Mouse (Mus musculus) erythroblast, embryonic 14.5 days (primary cell): ENCODE results near the gene Tspan14.

Experiments used
- GATA1 ChIP-seq: IDR thresholded peaks from 2 replicates; pipeline ENCODE4 v1.6.1; 2012; ENCODE audit warnings: low read length, inconsistent platforms, mixed read lengths
- TAL1 ChIP-seq: IDR thresholded peaks from 3 replicates; pipeline ENCODE4 v1.6.1; 2012; ENCODE audit warnings: low read length, inconsistent platforms, mixed read lengths

GRCm38 (mm10) chr14:41005716-41006115 is 39.1 kb upstream of the Tspan14 start:
- TF ChIP-seq GATA1 = no peak
- TF ChIP-seq TAL1 = no peak
